Mouse (Mus musculus): ENCODE measurements around the gene Cyp2d10.
"Not testable (repeated sequence)": the region's sequence is repeated elsewhere in the genome, so short reads cannot be mapped to it uniquely, and the experiment has no call there.

- TF ChIP-seq USF1 (IDR thresholded peaks at IDR 0.05; ENCODE audit: low read depth); MAX (IDR thresholded peaks at IDR 0.05); CTCF (IDR thresholded peaks at IDR 0.05; ENCODE audit: control insufficient read depth, insufficient read depth, insufficient read length); MYOG (IDR thresholded peaks at IDR 0.05; ENCODE audit: control insufficient read depth, extremely low read depth, insufficient read length): not testable (repeated sequence)
Measured at GRCm38 (mm10) chr15:82393922-82394321, 13.1 kb downstream of the Cyp2d10 start, which contains the start of gene Cyp2d11.
